Mouse (Mus musculus) embryonic facial prominence, embryonic 14.5 days (tissue): ENCODE data around the gene Gm20388. TPM values are rescaled to one million over a fixed set of nuclear protein-coding genes. Genes with fewer than 3 reads are reported as not detected.
"Not testable (repeated sequence)": the region's sequence is repeated elsewhere in the genome, so short reads cannot be mapped to it uniquely, and the experiment has no call there.

Experiments
- ATAC-seq: fragments of 200-750 bp; cut with Nextera tagmentation; 2 replicates; pipeline ENCODE4 v1.8.0; 2017; ENCODE audit warnings: low read depth, moderate number of reproducible peaks, moderate TSS enrichment
- DNase-seq: peaks from one replicate; pipeline ENCODE4 v3.0.0-alpha.2; 2015; ENCODE audit warnings: low spot score
- H3K27ac ChIP-seq: fragments of 300-500 bp; sonication (generic); replicated peaks from 2 replicates; pipeline ENCODE4 v1.5.1; 2014; ENCODE audit warnings: low read depth, mild to moderate bottlenecking, low read length, moderate library complexity
- H3K27me3 ChIP-seq: fragments of 300-500 bp; sonication (generic); replicated peaks from 2 replicates; pipeline ENCODE4 v1.6.1; 2014; ENCODE audit warnings: low read length; ENCODE audit not compliant: control insufficient read depth, insufficient read depth
- H3K36me3 ChIP-seq: fragments of 300-500 bp; sonication (generic); 2 replicates; pipeline ENCODE4 v1.6.1; 2014; ENCODE audit warnings: low read length, mixed read lengths; ENCODE audit not compliant: control insufficient read depth, insufficient read depth
- H3K4me1 ChIP-seq: fragments of 300-500 bp; sonication (generic); 2 replicates; pipeline ENCODE4 v1.6.1; 2014; ENCODE audit warnings: antibody characterized with exemption, low read length; ENCODE audit not compliant: control insufficient read depth, insufficient read depth
- H3K4me2 ChIP-seq: fragments of 300-500 bp; sonication (generic); 2 replicates; pipeline ENCODE4 v1.6.1; 2014; ENCODE audit warnings: low read depth, mild to moderate bottlenecking, low read length, moderate library complexity, mixed read lengths
- H3K4me3 ChIP-seq: fragments of 300-500 bp; sonication (generic); 2 replicates; pipeline ENCODE4 v1.5.1; 2014; ENCODE audit warnings: low read depth, mild to moderate bottlenecking, low read length
- H3K9ac ChIP-seq: fragments of 300-500 bp; sonication (generic); 2 replicates; pipeline ENCODE4 v1.6.1; 2014; ENCODE audit warnings: low read depth, mild to moderate bottlenecking, low read length, moderate library complexity, mixed read lengths
- H3K9me3 ChIP-seq: fragments of 300-500 bp; sonication (generic); 2 replicates; pipeline ENCODE4 v1.6.1; 2016; ENCODE audit warnings: low read length; ENCODE audit not compliant: control insufficient read depth
- WGBS: fragments of 180-500 bp; shearing (Covaris S2); extraction: QIAGEN DNeasy Blood & Tissue Kit; methylation state at CpG from one replicate; pipeline ENCODE4 v1.1.7; 2014; 5-methylcytosine and 5-hydroxymethylcytosine counted together
- polyA plus RNA-seq: library from polyadenylated mRNA; unstranded; fragments of >200 nt; fragmentation: Nextera tagmentation; extraction: Ambion mirVana; gene quantifications from 2 replicates; pipeline ENCODE4 v1.2.1, GENCODE M21; 2014

Gm20388 gene
- polyA plus RNA-seq, 1 experiment from 2014 or later, result not detected

DNA sequence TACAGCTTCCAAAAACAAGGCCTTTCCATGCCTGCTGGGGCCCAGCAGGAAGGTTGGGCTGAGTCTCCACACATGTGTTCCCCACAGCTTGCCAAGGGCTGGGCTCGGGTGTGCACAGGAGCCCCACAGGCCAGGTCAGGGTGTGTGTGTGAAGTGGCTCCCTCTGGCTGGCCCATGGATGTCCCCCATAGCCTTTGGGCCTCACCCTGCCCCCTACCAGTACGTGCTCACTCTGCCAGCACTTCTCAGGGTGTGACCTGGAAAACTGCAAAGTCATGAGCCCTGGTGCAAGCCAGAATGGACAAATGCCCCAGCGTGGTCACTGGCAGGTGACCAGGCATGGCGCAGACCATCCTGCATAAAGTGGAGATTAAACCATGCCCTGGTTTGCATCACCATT lies 1528.7 kb downstream of the Gm20388 start:
- 60% methylated on average over 4 of the region's 4 CpGs for WGBS
- no peak overlapping the region for H3K4me3 ChIP-seq
- DNase-seq, result no peak
- no peak overlapping the region for H3K4me2 ChIP-seq
- no peaks in the 10 kb centered on the region for H3K27me3 ChIP-seq
- H3K9ac ChIP-seq, result no peak overlapping the region
- no peak overlapping the region for H3K27ac ChIP-seq
- H3K9me3 ChIP-seq, result no peaks in the 10 kb centered on the region
- ATAC-seq, result no peak
- no peaks in the 10 kb centered on the region for H3K36me3 ChIP-seq
- H3K4me1 ChIP-seq, result peaks cover 7% of the 10 kb centered on the region; the same call in 1 of the 2 replicates

DNA sequence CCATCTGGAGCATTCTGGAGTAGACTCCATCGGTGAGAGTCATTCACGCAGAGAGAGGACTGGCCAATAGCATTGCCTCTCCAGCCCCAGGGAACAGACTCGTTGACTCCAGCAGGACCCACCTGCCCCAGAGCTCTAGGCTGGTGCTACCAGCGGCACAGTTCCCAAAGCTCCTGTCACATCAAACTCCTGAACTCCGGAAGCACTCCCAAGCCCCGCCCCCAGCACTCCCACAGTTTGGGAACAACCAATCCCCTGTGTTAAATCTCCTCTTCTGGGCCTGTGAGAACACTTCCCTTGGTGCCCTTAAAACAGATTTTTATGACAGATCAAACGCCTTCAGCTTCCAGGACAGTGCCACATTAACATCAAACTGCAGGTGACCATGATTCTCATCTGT lies 1532.7 kb downstream of the Gm20388 start:
- Histone ChIP-seq H3K27me3 (no peaks in the 10 kb centered on the region), H3K9me3 (no peaks in the 10 kb centered on the region), H3K36me3 (no peaks in the 10 kb centered on the region), H3K27ac (no peak overlapping the region), H3K4me1 (peaks cover 3% of the 10 kb centered on the region; the same call in 1 of the 2 replicates), H3K4me3 (no peak overlapping the region), H3K9ac (no peak overlapping the region), H3K4me2 (no peak overlapping the region)
- DNase-seq, result no peak
- 58% methylated on average over 7 of the region's 7 CpGs for WGBS
- no peak for ATAC-seq

DNA sequence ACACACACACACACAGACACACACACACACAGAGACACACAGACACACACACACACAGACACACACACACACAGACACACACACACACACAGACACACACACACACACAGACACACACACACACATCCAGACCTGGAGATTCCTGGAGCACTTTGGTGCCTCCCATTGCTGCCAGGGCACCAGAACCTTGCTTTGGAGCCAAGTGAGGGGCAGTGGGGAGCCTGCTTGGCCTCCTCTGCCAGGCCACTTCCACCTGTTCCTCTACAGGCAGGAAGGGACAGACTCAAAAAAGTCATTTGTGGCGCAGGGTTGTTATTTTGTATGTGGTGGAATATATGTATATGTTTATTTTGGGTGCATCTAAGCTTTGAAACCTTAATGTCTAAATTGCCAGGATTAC lies 1533.9 kb downstream of the Gm20388 start:
- H3K9me3 ChIP-seq, ATAC-seq, H3K27ac ChIP-seq, H3K9ac ChIP-seq, H3K4me1 ChIP-seq, H3K36me3 ChIP-seq, DNase-seq, H3K27me3 ChIP-seq, H3K4me3 ChIP-seq, H3K4me2 ChIP-seq: not testable (repeated sequence)
- 85% methylated on average over 1 of the region's 1 CpGs for WGBS

DNA sequence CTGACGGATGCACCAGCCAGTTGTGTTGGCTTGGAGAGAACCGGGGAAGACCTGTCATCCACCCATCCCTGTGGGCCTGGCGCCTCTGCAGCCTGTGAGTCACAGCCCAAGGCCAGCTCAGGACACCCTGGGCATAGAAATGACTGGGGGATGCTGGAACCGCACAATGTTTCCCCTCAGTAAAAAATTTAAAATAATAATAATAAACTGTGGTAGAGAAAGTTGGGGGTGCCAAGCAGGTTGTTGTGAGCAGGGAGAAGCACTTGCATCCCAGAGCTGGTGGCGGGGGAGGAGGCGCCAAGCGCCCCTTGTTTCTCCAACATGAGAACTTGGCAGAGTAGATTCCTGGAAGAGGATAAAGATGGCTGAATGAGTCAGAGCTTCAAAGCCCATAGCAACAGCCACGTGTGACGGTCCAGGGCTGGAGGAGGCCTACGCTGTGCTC lies 1534.4 kb downstream of the Gm20388 start:
- no peaks in the 10 kb centered on the region; the same call in 1 of the 2 replicates for H3K4me1 ChIP-seq
- no peak overlapping the region for H3K9ac ChIP-seq
- H3K27ac ChIP-seq, result no peak overlapping the region
- no peak overlapping the region for H3K4me3 ChIP-seq
- no peaks in the 10 kb centered on the region for H3K9me3 ChIP-seq
- WGBS, result 85% methylated on average over 10 of the region's 10 CpGs
- H3K36me3 ChIP-seq, result no peaks in the 10 kb centered on the region
- H3K27me3 ChIP-seq, result no peaks in the 10 kb centered on the region
- DNase-seq, result no peak
- ATAC-seq, result no peak
- no peak overlapping the region for H3K4me2 ChIP-seq

DNA sequence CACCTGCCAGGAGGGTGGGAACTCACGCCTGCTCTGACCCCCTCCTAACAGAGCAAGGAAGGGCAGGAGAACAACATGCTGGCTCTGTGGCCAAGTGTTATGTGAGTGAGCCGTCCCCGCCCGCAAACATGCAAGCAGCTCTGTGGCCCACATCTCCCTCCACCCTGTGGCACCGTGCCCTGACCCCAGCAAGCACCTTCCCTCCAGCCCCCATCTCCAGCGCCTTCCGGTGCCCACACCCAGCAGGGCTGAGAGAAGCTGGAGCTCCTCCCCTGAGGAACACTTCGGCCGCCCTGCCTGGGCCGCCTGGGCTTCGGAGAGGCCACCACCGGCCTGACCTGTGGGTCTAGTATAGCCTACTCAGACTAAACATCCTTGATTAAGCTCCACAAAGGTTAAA lies 1535.5 kb downstream of the Gm20388 start:
- Histone ChIP-seq H3K4me1 (no peaks in the 10 kb centered on the region; the same call in 1 of the 2 replicates), H3K4me3 (no peak overlapping the region), H3K9me3 (no peaks in the 10 kb centered on the region), H3K4me2 (no peak overlapping the region), H3K9ac (no peak overlapping the region), H3K27me3 (no peaks in the 10 kb centered on the region), H3K36me3 (no peaks in the 10 kb centered on the region), H3K27ac (no peak overlapping the region)
- DNase-seq, result no peak
- WGBS, result 67% methylated on average over 12 of the region's 12 CpGs
- no peak for ATAC-seq

DNA sequence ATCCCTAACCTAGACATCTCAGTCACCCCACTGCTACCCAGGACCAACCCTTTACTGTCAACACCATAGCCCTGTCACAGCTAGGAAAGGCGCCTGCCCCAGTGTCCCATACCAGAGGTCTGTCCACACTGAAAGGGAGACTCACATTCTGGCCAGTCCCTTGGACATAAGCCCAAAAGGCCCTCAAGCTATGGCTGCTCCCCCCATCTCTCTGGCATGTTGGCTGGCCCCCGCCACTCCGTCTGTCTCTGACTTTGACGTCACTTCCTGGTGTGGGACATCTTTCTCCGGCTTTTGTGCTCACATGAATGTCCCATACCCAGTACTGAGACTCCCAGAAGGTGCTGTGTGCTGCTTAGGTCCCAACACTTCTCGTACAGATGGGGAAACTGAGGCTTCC lies 1536.2 kb downstream of the Gm20388 start:
- whole genome bisulfite sequencing, result 73% methylated on average over 6 of the region's 6 CpGs
- DNase-seq (no peak), ATAC-seq (no peak)

DNA sequence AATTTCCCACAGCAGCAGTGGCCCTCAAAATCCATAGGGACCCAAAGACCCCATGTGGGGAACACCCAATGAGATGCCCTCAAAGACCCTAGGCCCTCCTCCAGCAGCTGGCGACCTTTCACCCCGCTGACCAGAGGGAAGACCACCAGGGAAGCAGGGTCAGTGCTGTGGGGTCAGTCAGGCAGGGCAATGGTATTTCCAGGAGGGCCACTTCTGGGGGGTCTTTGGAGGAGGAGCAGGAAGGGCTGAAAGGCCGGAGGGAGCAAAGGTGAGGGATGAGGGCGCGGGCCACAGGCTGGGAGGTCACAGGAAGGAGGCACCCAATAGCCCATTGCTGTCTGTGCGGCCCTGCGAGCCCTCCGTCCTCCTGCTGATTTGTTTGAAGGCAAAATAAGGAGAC lies 1539.6 kb downstream of the Gm20388 start:
- no peak for DNase-seq
- Histone ChIP-seq H3K36me3 (no peaks in the 10 kb centered on the region), H3K9me3 (no peaks in the 10 kb centered on the region), H3K27me3 (no peaks in the 10 kb centered on the region), H3K9ac (no peak overlapping the region), H3K4me3 (no peak overlapping the region), H3K4me1 (no peaks in the 10 kb centered on the region), H3K4me2 (no peak overlapping the region), H3K27ac (no peak overlapping the region)
- 25% methylated on average over 8 of the region's 8 CpGs for WGBS
- ATAC-seq, result no peak

More for the DNA sequence above, 1536.2 kb downstream of the Gm20388 start:
- H3K9ac ChIP-seq, result no peak overlapping the region
- no peak overlapping the region for H3K4me3 ChIP-seq
- H3K36me3 ChIP-seq, result no peaks in the 10 kb centered on the region
- H3K4me2 ChIP-seq, result no peak overlapping the region
- H3K27ac ChIP-seq, result no peak overlapping the region
- H3K27me3 ChIP-seq, result no peaks in the 10 kb centered on the region
- H3K4me1 ChIP-seq, result no peaks in the 10 kb centered on the region
- no peaks in the 10 kb centered on the region for H3K9me3 ChIP-seq

DNA sequence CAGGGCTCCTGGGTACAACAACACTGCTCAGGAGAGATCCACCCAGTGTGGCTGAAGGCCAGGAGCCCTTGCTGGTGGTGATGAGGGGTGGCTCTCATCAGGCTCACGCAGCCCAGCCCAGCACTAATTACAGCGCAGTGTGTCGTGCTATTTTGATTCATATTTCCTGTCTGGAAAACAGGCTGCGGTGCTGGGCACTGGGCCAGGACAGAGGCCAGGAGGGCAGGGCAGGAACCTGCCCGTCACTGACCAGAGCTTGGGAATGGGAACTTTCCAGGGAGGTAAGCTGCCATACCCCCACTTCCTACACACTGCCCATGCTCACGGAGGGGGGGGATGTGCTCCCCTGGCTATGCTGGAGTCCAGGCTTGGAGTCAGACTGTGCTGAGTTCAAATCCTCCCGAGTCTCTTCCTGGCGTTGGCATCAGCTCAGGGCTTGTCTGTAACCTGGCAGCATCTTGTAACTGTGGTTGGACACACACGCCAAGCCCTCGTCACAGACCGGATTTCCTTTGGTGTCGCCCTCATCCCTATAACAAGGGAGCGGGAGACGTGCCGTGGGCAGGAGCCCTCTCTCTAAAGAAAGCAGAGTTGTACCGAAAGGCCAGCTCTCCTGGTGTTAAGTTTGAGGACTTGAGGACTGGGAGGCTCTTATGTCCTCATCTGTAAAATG lies 1540.9 kb downstream of the Gm20388 start:
- no peaks in the 10 kb centered on the region for H3K36me3 ChIP-seq
- DNase-seq, result peak; percentile 64
- H3K4me1 ChIP-seq, result no peaks in the 10 kb centered on the region
- H3K9ac ChIP-seq, result no peak overlapping the region
- WGBS, result 66% methylated on average over 16 of the region's 16 CpGs
- H3K4me3 ChIP-seq, result no peak overlapping the region
- H3K27me3 ChIP-seq, result no peaks in the 10 kb centered on the region
- peak; percentile 26; the same call in 1 of the 2 replicates for ATAC-seq
- H3K9me3 ChIP-seq, result no peaks in the 10 kb centered on the region
- H3K27ac ChIP-seq, result no peak overlapping the region
- no peak overlapping the region for H3K4me2 ChIP-seq

DNA sequence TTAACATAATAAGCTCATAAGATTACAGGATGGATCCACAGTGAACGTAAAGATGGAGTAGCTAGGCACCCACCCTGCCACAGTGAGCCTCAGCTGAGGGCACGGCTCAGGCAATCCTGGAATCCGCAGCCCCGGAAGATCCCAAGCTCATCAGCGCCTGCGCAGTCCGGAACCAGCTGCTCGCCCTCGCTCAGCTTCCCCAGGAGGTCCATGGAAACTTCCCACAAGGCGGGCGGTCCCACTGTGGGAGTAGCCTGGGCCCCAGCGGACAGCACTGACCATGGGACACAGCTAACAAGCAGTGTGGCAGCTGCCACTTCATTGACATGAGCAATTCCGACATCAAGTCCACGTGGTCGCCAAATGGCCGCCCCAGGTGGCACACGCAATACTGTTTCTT lies 1544.1 kb downstream of the Gm20388 start:
- 89% methylated on average over 17 of the region's 17 CpGs for WGBS
- no peak overlapping the region for H3K9ac ChIP-seq
- DNase-seq (no peak), ATAC-seq (no peak)
- H3K27ac ChIP-seq, result no peak overlapping the region
- H3K36me3 ChIP-seq, result no peaks in the 10 kb centered on the region
- H3K4me1 ChIP-seq, result no peaks in the 10 kb centered on the region
- no peak overlapping the region for H3K4me3 ChIP-seq
- no peak overlapping the region for H3K4me2 ChIP-seq
- H3K27me3 ChIP-seq, result no peaks in the 10 kb centered on the region
- H3K9me3 ChIP-seq, result no peaks in the 10 kb centered on the region
